Mouse (Mus musculus): ENCODE data around the gene Zic4. TPM values are rescaled to one million over a fixed set of nuclear protein-coding genes. Genes with fewer than 3 reads are reported as not detected.

The Zic4 gene
- polyA plus RNA-seq, 1 experiment from 2014 or later = not detected

DNA sequence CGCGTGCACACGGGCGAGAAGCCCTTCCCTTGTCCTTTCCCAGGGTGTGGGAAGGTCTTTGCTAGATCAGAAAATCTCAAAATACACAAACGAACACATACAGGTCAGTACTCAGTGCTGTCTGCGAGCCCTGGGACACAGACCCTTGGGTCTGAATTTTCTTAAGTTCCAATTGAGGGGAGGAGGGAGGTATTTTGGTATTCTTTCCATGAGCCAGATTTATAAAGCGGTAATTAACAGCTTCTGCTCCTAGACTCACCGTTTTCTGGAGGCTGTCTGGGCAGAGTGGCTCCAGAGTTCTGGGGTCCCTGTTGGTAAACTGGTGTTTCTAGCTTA lies 17.1 kb downstream of the Zic4 start:
- H3K27ac ChIP-seq (ENCODE audit: low read length) = no peak overlapping the region
- H3K9me3 ChIP-seq (ENCODE audit: low read length) = no peaks in the 10 kb centered on the region
- no peak overlapping the region for H3K4me3 ChIP-seq (ENCODE audit: low read length)
- no peaks in the 10 kb centered on the region for H3K4me1 ChIP-seq (ENCODE audit: insufficient read depth, low read length)
- H3K36me3 ChIP-seq (ENCODE audit: insufficient read depth, low read length) = no peaks in the 10 kb centered on the region
- ATAC-seq (ENCODE audit: low FRiP score, low TSS enrichment) = no peak
- H3K4me2 ChIP-seq (replicated peaks; ENCODE audit: low read depth, low read length) = no peak overlapping the region
- 2% methylated on average over 8 of the region's 8 CpGs for WGBS
- H3K27me3 ChIP-seq (ENCODE audit: insufficient read depth, low read length) = peaks cover 97% of the 10 kb centered on the region
- H3K9ac ChIP-seq (replicated peaks; ENCODE audit: low read length) = no peak overlapping the region

DNA sequence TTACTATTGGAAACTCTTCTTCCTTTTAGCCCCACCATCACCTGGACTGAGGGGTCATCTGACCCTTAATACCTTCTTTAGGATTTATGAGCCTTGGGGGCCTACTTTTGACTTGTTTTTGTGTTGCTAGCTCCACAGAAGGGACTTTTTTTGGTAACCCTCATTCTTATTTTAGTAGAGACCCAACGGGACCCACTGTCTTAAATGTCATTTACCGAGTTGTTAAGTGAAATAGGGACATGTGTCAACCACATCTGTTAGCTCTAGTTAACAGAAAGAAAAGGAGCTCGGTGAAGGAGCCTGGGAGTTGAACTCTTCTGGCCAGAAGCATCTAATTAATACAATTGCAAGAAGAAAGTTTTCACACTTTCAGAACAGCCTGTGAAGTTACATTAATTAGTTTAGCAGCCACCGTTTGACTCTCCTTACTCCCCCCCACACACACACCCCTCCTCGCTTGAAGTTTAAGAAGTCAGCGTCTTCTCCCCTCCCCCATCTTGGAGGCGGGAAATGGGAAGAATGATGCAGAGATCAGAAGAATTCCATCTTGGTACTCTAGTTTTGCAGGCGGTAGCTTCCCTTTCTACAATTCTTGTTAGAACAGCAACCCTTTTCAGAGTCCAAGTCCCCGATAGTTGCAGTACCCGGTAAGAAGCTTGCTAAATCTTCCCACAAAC lies 17.7 kb downstream of the Zic4 start:
- H3K36me3 ChIP-seq (ENCODE audit: insufficient read depth, low read length) = no peaks in the 10 kb centered on the region
- no peaks in the 10 kb centered on the region for H3K4me1 ChIP-seq (ENCODE audit: insufficient read depth, low read length)
- H3K9ac ChIP-seq (replicated peaks; ENCODE audit: low read length) = no peak overlapping the region
- no peak overlapping the region for H3K4me3 ChIP-seq (ENCODE audit: low read length)
- H3K4me2 ChIP-seq (replicated peaks; ENCODE audit: low read depth, low read length) = no peak overlapping the region
- H3K9me3 ChIP-seq (ENCODE audit: low read length) = no peaks in the 10 kb centered on the region
- WGBS = 1% methylated on average over 10 of the region's 10 CpGs
- H3K27me3 ChIP-seq (ENCODE audit: insufficient read depth, low read length) = peaks cover 97% of the 10 kb centered on the region
- no peak for ATAC-seq (ENCODE audit: low FRiP score, low TSS enrichment)
- H3K27ac ChIP-seq (ENCODE audit: low read length) = no peak overlapping the region

GRCm38 (mm10) chr9:91380458-91380914 lies 18.3 kb downstream of the Zic4 start:
- Histone ChIP-seq H3K9me3 (ENCODE audit: low read length) (no peaks in the 10 kb centered on the region), H3K4me2 (replicated peaks; ENCODE audit: low read depth, low read length) (no peak overlapping the region), H3K4me3 (ENCODE audit: low read length) (no peak overlapping the region), H3K27ac (ENCODE audit: low read length) (no peak overlapping the region), H3K36me3 (ENCODE audit: insufficient read depth, low read length) (no peaks in the 10 kb centered on the region), H3K27me3 (ENCODE audit: insufficient read depth, low read length) (peaks cover 97% of the 10 kb centered on the region), H3K4me1 (ENCODE audit: insufficient read depth, low read length) (no peaks in the 10 kb centered on the region), H3K9ac (replicated peaks; ENCODE audit: low read length) (no peak overlapping the region)
- 1% methylated on average over 9 of the region's 9 CpGs for WGBS
- no peak for ATAC-seq (ENCODE audit: low FRiP score, low TSS enrichment)

DNA sequence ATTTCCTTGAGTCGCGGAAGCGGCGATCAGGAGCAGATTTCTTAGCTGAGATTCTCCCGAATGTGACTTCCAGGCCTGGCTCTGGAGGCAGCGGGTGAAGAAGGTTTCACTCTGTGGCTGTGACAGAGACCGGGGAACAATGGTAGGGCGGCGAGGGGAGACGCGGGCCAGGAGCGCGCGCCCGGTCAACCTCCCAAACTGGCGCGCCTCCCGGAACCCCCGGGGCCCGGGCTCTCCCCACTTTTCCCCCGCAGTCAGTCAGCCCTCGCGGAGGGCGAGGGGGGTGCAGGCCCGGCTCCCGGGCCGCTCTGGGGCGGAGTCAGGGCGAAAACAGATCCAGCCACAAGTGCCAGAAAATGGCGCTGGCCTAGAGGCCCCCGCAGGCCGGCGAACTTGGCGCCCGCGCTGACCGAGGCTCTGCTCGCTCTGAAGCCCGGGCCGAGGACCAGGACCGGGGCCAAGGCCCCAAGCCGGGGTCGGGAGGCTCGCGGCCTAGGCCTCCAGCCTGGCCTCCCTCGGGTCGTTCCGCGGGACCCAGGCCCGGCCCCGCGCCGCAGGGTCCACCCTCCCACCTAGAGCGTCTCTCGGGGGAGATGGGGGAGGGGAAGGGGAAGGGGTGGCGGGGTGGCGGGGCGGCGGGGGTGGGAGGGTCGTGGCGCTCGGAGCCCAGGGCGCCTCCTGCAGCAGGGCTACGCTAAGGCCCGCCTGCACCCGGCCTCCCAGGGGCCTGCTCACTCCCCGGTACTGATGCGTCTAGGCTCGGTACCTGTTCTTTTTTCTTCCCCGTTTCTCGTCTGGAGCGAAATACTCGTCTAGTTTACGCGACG lies 19.3 kb downstream of the Zic4 start:
- H3K4me1 ChIP-seq (ENCODE audit: insufficient read depth, low read length) = no peaks in the 10 kb centered on the region
- H3K27ac ChIP-seq (ENCODE audit: low read length) = no peak overlapping the region
- H3K9ac ChIP-seq (replicated peaks; ENCODE audit: low read length) = peak overlapping the region; percentile 15; the same call in 1 of the 2 replicates
- H3K27me3 ChIP-seq (ENCODE audit: insufficient read depth, low read length) = peaks cover 97% of the 10 kb centered on the region
- ATAC-seq (ENCODE audit: low FRiP score, low TSS enrichment) = peak; percentile 72
- H3K9me3 ChIP-seq (ENCODE audit: low read length) = no peaks in the 10 kb centered on the region
- under 1% methylated on average over 61 of the region's 76 CpGs for WGBS
- no peaks in the 10 kb centered on the region for H3K36me3 ChIP-seq (ENCODE audit: insufficient read depth, low read length)
- peak overlapping the region; percentile 50 for H3K4me3 ChIP-seq (ENCODE audit: low read length)
- peak overlapping the region; percentile 77 for H3K4me2 ChIP-seq (replicated peaks; ENCODE audit: low read depth, low read length)

- Histone ChIP-seq H3K36me3 (ENCODE audit: insufficient read depth, low read length) (no peaks in the 10 kb centered on the region), H3K4me2 (replicated peaks; ENCODE audit: low read depth, low read length) (no peak overlapping the region), H3K27ac (ENCODE audit: low read length) (no peak overlapping the region), H3K9ac (replicated peaks; ENCODE audit: low read length) (no peak overlapping the region), H3K9me3 (ENCODE audit: low read length) (no peaks in the 10 kb centered on the region), H3K4me3 (ENCODE audit: low read length) (peak overlapping the region; percentile 50), H3K4me1 (ENCODE audit: insufficient read depth, low read length) (no peaks in the 10 kb centered on the region), H3K27me3 (ENCODE audit: insufficient read depth, low read length) (peaks cover 97% of the 10 kb centered on the region)
- 0% methylated on average over 2 of the region's 2 CpGs for WGBS
- no peak for ATAC-seq (ENCODE audit: low FRiP score, low TSS enrichment)
These were observed 19.8 kb downstream of the Zic4 start for GRCm38 (mm10) chr9:91382111-91382379.

DNA sequence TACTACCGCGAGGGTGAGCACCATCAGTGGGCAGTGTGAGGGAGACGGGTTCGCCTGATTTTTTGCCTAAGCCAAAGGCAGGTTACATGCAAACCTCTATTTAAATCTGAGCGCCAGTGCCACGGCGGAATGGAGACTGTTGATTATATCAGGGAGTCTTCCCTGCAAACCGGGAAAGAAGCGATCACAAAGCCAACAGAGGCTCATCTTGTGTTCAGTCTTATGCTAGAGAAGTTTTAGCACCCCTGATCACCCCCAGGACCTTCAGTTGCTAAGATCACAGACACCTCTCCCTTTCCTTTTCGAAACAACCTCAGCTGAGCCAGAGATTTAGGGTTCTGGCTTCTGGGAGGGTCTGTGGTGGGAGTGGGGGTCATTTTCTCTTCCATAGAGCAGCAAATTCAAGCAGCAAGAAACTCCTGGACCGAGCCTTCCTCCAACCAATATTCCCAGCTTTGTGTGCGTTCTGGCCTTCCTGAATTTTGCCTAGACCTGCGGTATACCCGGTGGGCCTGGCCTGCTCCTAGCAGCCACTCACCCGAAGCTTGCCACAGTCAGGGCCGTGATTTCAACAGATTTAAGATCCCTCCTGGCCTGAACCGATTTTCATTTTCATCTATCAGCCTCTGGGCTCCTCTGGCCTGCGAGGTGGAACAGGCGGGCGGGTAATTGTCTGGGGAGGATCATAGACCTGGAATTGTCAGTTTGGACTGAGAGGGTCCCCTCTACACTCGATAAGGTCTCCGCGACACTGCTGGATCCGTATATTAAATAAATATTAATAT lies 20.4 kb downstream of the Zic4 start:
- ATAC-seq (ENCODE audit: low FRiP score, low TSS enrichment) = no peak

DNA sequence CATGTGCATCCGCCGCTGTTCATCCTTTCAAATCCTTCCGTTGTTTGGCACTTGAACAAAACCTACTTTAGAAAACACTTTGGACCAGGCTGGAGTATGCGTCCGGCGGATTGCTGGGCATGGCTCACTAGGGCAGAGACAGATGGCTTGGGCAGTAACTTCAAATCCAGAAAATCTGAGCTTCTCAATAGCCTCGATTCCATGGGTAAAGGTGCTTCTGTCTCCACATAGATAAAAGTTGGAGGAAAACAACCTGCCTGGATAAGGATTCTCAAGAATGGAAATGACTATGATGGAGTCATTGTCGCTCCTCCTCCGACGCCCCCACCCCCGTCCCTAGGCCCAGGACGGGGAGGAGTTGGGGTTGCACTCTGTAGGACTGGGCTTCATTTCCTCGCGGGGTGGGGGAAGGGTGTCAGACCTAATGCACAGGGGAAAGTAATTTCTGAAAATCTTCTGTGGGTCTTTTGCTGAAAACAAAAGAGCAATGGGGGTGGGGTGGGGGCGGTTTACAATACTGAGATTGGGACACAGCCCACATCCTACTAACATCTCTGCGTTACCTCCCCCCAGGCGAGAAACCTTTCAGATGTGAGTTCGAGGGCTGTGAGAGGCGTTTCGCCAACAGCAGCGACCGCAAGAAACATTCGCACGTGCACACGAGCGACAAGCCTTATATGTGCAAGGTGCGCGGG lies 21.4 kb downstream of the Zic4 start:
- no peak overlapping the region for H3K4me3 ChIP-seq (ENCODE audit: low read length)
- no peak overlapping the region for H3K27ac ChIP-seq (ENCODE audit: low read length)
- H3K27me3 ChIP-seq (ENCODE audit: insufficient read depth, low read length) = peaks cover 97% of the 10 kb centered on the region
- H3K9me3 ChIP-seq (ENCODE audit: low read length) = no peaks in the 10 kb centered on the region
- no peak overlapping the region for H3K4me2 ChIP-seq (replicated peaks; ENCODE audit: low read depth, low read length)
- whole genome bisulfite sequencing = 2% methylated on average over 28 of the region's 28 CpGs
- no peaks in the 10 kb centered on the region for H3K4me1 ChIP-seq (ENCODE audit: insufficient read depth, low read length)
- H3K36me3 ChIP-seq (ENCODE audit: insufficient read depth, low read length) = no peaks in the 10 kb centered on the region
- no peak overlapping the region for H3K9ac ChIP-seq (replicated peaks; ENCODE audit: low read length)
- ATAC-seq (ENCODE audit: low FRiP score, low TSS enrichment) = no peak

More for the DNA sequence above, 20.4 kb downstream of the Zic4 start:
- no peak overlapping the region for H3K4me3 ChIP-seq (ENCODE audit: low read length)
- no peak overlapping the region for H3K9ac ChIP-seq (replicated peaks; ENCODE audit: low read length)
- H3K4me2 ChIP-seq (replicated peaks; ENCODE audit: low read depth, low read length) = no peak overlapping the region
- no peaks in the 10 kb centered on the region for H3K4me1 ChIP-seq (ENCODE audit: insufficient read depth, low read length)
- H3K9me3 ChIP-seq (ENCODE audit: low read length) = no peaks in the 10 kb centered on the region
- no peaks in the 10 kb centered on the region for H3K36me3 ChIP-seq (ENCODE audit: insufficient read depth, low read length)
- 2% methylated on average over 24 of the region's 24 CpGs for WGBS
- no peak overlapping the region for H3K27ac ChIP-seq (ENCODE audit: low read length)
- peaks cover 97% of the 10 kb centered on the region for H3K27me3 ChIP-seq (ENCODE audit: insufficient read depth, low read length)

GRCm38 (mm10) chr9:91384136-91384500 lies 21.9 kb downstream of the Zic4 start:
- H3K4me1 ChIP-seq (ENCODE audit: insufficient read depth, low read length) = no peaks in the 10 kb centered on the region
- H3K9ac ChIP-seq (replicated peaks; ENCODE audit: low read length) = no peak overlapping the region
- under 1% methylated on average over 30 of the region's 30 CpGs for WGBS
- H3K36me3 ChIP-seq (ENCODE audit: insufficient read depth, low read length) = no peaks in the 10 kb centered on the region
- H3K4me3 ChIP-seq (ENCODE audit: low read length) = no peak overlapping the region
- peak; percentile 28; the same call in 1 of the 2 replicates for ATAC-seq (ENCODE audit: low FRiP score, low TSS enrichment)
- no peaks in the 10 kb centered on the region for H3K9me3 ChIP-seq (ENCODE audit: low read length)
- no peak overlapping the region for H3K4me2 ChIP-seq (replicated peaks; ENCODE audit: low read depth, low read length)
- peaks cover 96% of the 10 kb centered on the region for H3K27me3 ChIP-seq (ENCODE audit: insufficient read depth, low read length)
- no peak overlapping the region for H3K27ac ChIP-seq (ENCODE audit: low read length)

- H3K9me3 ChIP-seq (ENCODE audit: low read length) = no peaks in the 10 kb centered on the region
- WGBS = 3% methylated on average over 4 of the region's 4 CpGs
- H3K27me3 ChIP-seq (ENCODE audit: insufficient read depth, low read length) = peaks cover 96% of the 10 kb centered on the region
- H3K4me3 ChIP-seq (ENCODE audit: low read length) = no peak overlapping the region
- no peaks in the 10 kb centered on the region for H3K36me3 ChIP-seq (ENCODE audit: insufficient read depth, low read length)
- ATAC-seq (ENCODE audit: low FRiP score, low TSS enrichment) = no peak
- no peak overlapping the region for H3K9ac ChIP-seq (replicated peaks; ENCODE audit: low read length)
- no peaks in the 10 kb centered on the region for H3K4me1 ChIP-seq (ENCODE audit: insufficient read depth, low read length)
- H3K4me2 ChIP-seq (replicated peaks; ENCODE audit: low read depth, low read length) = no peak overlapping the region
- H3K27ac ChIP-seq (ENCODE audit: low read length) = no peak overlapping the region
These were observed 22.7 kb downstream of the Zic4 start for GRCm38 (mm10) chr9:91384693-91385560.
